Mouse (Mus musculus): ENCODE data around the gene Gm5936. TPM values are rescaled to one million over a fixed set of nuclear protein-coding genes. Genes with fewer than 3 reads are reported as not detected.
"Not testable (repeated sequence)": the region's sequence is repeated elsewhere in the genome, so short reads cannot be mapped to it uniquely, and the experiment has no call there.

The Gm5936 gene
- total RNA-seq (2015; ENCODE audit: low replicate concordance): not detected in 2 replicates
- total RNA-seq (2017; ENCODE audit: low replicate concordance): not detected in 2 replicates

GRCm38 (mm10) chrX:74836842-74837522 is at the start of gene Gm5936:
TSS of gene Gm5936 (plus strand) at chrX:74837196.
- ATAC-seq (replicated peaks; ENCODE audit: low FRiP score, poor library complexity, severe bottlenecking): not testable (repeated sequence)

- ATAC-seq (replicated peaks; ENCODE audit: low FRiP score, poor library complexity, severe bottlenecking): not testable (repeated sequence)
These were observed 19.1 kb downstream of the Gm5936 start for GRCm38 (mm10) chrX:74856104-74856503.

- not testable (repeated sequence) for ATAC-seq (replicated peaks; ENCODE audit: low FRiP score, poor library complexity, severe bottlenecking)
These were observed 43.1 kb downstream of the Gm5936 start for GRCm38 (mm10) chrX:74880123-74880522.

Other genes with a start within 250 kb of the Gm5936 start
- gene Olfr1325, start 244.5 kb upstream of the Gm5936 start, total RNA-seq (2015; ENCODE audit: low replicate concordance): not detected in 2 replicates
- 0.13 TPM in 1 of 2 replicates, not detected in the other for gene Olfr1325, start 244.5 kb upstream of the Gm5936 start, total RNA-seq (2017; ENCODE audit: low replicate concordance)
- gene Gm5640, start 191.6 kb upstream of the Gm5936 start, total RNA-seq (2015; ENCODE audit: low replicate concordance): not detected in 2 replicates
- not detected in 2 replicates for gene Gm5640, start 191.6 kb upstream of the Gm5936 start, total RNA-seq (2017; ENCODE audit: low replicate concordance)
- not detected in 2 replicates for gene Gm6890, start 96.3 kb upstream of the Gm5936 start, total RNA-seq (2015; ENCODE audit: low replicate concordance)
- not detected in 2 replicates for gene Gm6890, start 96.3 kb upstream of the Gm5936 start, total RNA-seq (2017; ENCODE audit: low replicate concordance)
- gene Gab3, start 248.3 kb downstream of the Gm5936 start, total RNA-seq (2015; ENCODE audit: low replicate concordance): 8.0 and 14.8 TPM in 2 replicates
- 10.7 and 20.9 TPM in 2 replicates for gene Gab3, start 248.3 kb downstream of the Gm5936 start, total RNA-seq (2017; ENCODE audit: low replicate concordance)